Mouse (Mus musculus): ENCODE results near the gene Gsta1. TPM values are rescaled to one million over a fixed set of nuclear protein-coding genes. Genes with fewer than 3 reads are reported as not detected.
"Not testable (repeated sequence)": the region's sequence is repeated elsewhere in the genome, so short reads cannot be mapped to it uniquely, and the experiment has no call there.

Gsta1 gene
- polyA plus RNA-seq, 1 experiment = 14.6 TPM

GRCm38 (mm10) chr9:78212341-78213049 is 18.0 kb upstream of the Gsta1 start:
- no peak for TF ChIP-seq CTCF (IDR thresholded peaks at IDR 0.05; ENCODE audit: extremely low read depth, insufficient read length, insufficient replicate concordance, low read depth, low read length)
- no peak for TF ChIP-seq POLR2A (IDR thresholded peaks at IDR 0.05; ENCODE audit: low read depth, low read length)
- peaks cover 2% of the 10 kb centered on the region; the same call in 1 of the 2 replicates for H3K36me3 ChIP-seq (ENCODE audit: control insufficient read depth, insufficient read depth, low read length)
- H3K4me1 ChIP-seq (ENCODE audit: control insufficient read depth, insufficient read depth, insufficient read length, low read length) = peaks cover 12% of the 10 kb centered on the region
- H3K4me3 ChIP-seq (ENCODE audit: low read depth, low read length) = no peak overlapping the region
- no peak overlapping the region for H3K27ac ChIP-seq (ENCODE audit: insufficient read depth, low read depth, low read length)
- 42% methylated on average over 7 of the region's 7 CpGs for WGBS
- H3K27me3 ChIP-seq (ENCODE audit: control insufficient read depth, insufficient read depth, low read length) = no peaks in the 10 kb centered on the region

GRCm38 (mm10) chr9:78217074-78217473 is 13.4 kb upstream of the Gsta1 start:
- 23% methylated on average over 4 of the region's 4 CpGs for WGBS
- no peak overlapping the region for H3K4me3 ChIP-seq (ENCODE audit: low read depth, low read length)
- TF ChIP-seq CTCF (IDR thresholded peaks at IDR 0.05; ENCODE audit: extremely low read depth, insufficient read length, insufficient replicate concordance, low read depth, low read length) = no peak
- no peak for TF ChIP-seq POLR2A (IDR thresholded peaks at IDR 0.05; ENCODE audit: low read depth, low read length)
- H3K4me1 ChIP-seq (ENCODE audit: control insufficient read depth, insufficient read depth, insufficient read length, low read length) = peaks cover 22% of the 10 kb centered on the region
- no peaks in the 10 kb centered on the region for H3K36me3 ChIP-seq (ENCODE audit: control insufficient read depth, insufficient read depth, low read length)
- H3K27me3 ChIP-seq (ENCODE audit: control insufficient read depth, insufficient read depth, low read length) = no peaks in the 10 kb centered on the region
- no peak overlapping the region for H3K27ac ChIP-seq (ENCODE audit: insufficient read depth, low read depth, low read length)

GRCm38 (mm10) chr9:78222616-78223015 is 7.8 kb upstream of the Gsta1 start:
- H3K4me3 ChIP-seq (ENCODE audit: low read depth, low read length) = no peak overlapping the region
- WGBS = 72% methylated on average over 8 of the region's 8 CpGs
- H3K27ac ChIP-seq (ENCODE audit: insufficient read depth, low read depth, low read length) = no peak overlapping the region
- H3K27me3 ChIP-seq (ENCODE audit: control insufficient read depth, insufficient read depth, low read length) = no peaks in the 10 kb centered on the region
- TF ChIP-seq POLR2A (IDR thresholded peaks at IDR 0.05; ENCODE audit: low read depth, low read length) (no peak), CTCF (IDR thresholded peaks at IDR 0.05; ENCODE audit: extremely low read depth, insufficient read length, insufficient replicate concordance, low read depth, low read length) (no peak)
- peaks cover 37% of the 10 kb centered on the region for H3K4me1 ChIP-seq (ENCODE audit: control insufficient read depth, insufficient read depth, insufficient read length, low read length)
- H3K36me3 ChIP-seq (ENCODE audit: control insufficient read depth, insufficient read depth, low read length) = no peaks in the 10 kb centered on the region

GRCm38 (mm10) chr9:78223221-78223902 is 7.1 kb upstream of the Gsta1 start:
- no peaks in the 10 kb centered on the region for H3K36me3 ChIP-seq (ENCODE audit: control insufficient read depth, insufficient read depth, low read length)
- no peaks in the 10 kb centered on the region for H3K27me3 ChIP-seq (ENCODE audit: control insufficient read depth, insufficient read depth, low read length)
- 57% methylated on average over 10 of the region's 10 CpGs for WGBS
- no peak for TF ChIP-seq CTCF (IDR thresholded peaks at IDR 0.05; ENCODE audit: extremely low read depth, insufficient read length, insufficient replicate concordance, low read depth, low read length)
- no peak for TF ChIP-seq POLR2A (IDR thresholded peaks at IDR 0.05; ENCODE audit: low read depth, low read length)
- no peak overlapping the region for H3K4me3 ChIP-seq (ENCODE audit: low read depth, low read length)
- H3K27ac ChIP-seq (ENCODE audit: insufficient read depth, low read depth, low read length) = no peak overlapping the region
- peaks cover 36% of the 10 kb centered on the region for H3K4me1 ChIP-seq (ENCODE audit: control insufficient read depth, insufficient read depth, insufficient read length, low read length)

- TF ChIP-seq POLR2A (IDR thresholded peaks at IDR 0.05; ENCODE audit: low read depth, low read length) = no peak
- no peak for TF ChIP-seq CTCF (IDR thresholded peaks at IDR 0.05; ENCODE audit: extremely low read depth, insufficient read length, insufficient replicate concordance, low read depth, low read length)
- Histone ChIP-seq H3K27me3 (ENCODE audit: control insufficient read depth, insufficient read depth, low read length) (no peaks in the 10 kb centered on the region), H3K36me3 (ENCODE audit: control insufficient read depth, insufficient read depth, low read length) (no peaks in the 10 kb centered on the region), H3K4me1 (ENCODE audit: control insufficient read depth, insufficient read depth, insufficient read length, low read length) (peaks cover 39% of the 10 kb centered on the region), H3K4me3 (ENCODE audit: low read depth, low read length) (no peak overlapping the region), H3K27ac (ENCODE audit: insufficient read depth, low read depth, low read length) (peak overlapping the region; percentile 43; the same call in 1 of the 2 replicates)
- WGBS = 38% methylated on average over 2 of the region's 2 CpGs
Observed at GRCm38 (mm10) chr9:78224418-78224817, 6.0 kb upstream of the Gsta1 start.

GRCm38 (mm10) chr9:78225304-78225703 is 5.2 kb upstream of the Gsta1 start:
- H3K4me1 ChIP-seq (ENCODE audit: control insufficient read depth, insufficient read depth, insufficient read length, low read length) = peaks cover 38% of the 10 kb centered on the region
- WGBS = 85% methylated on average over 11 of the region's 11 CpGs

GRCm38 (mm10) chr9:78228122-78228521 is 2.3 kb upstream of the Gsta1 start:
- Histone ChIP-seq H3K4me3 (ENCODE audit: low read depth, low read length) (no peak overlapping the region), H3K27me3 (ENCODE audit: control insufficient read depth, insufficient read depth, low read length) (no peaks in the 10 kb centered on the region), H3K4me1 (ENCODE audit: control insufficient read depth, insufficient read depth, insufficient read length, low read length) (peaks cover 36% of the 10 kb centered on the region), H3K36me3 (ENCODE audit: control insufficient read depth, insufficient read depth, low read length) (no peaks in the 10 kb centered on the region), H3K27ac (ENCODE audit: insufficient read depth, low read depth, low read length) (no peak overlapping the region)
- no peak for TF ChIP-seq CTCF (IDR thresholded peaks at IDR 0.05; ENCODE audit: extremely low read depth, insufficient read length, insufficient replicate concordance, low read depth, low read length)
- TF ChIP-seq POLR2A (IDR thresholded peaks at IDR 0.05; ENCODE audit: low read depth, low read length) = no peak
- 81% methylated on average over 2 of the region's 2 CpGs for whole genome bisulfite sequencing

More at GRCm38 (mm10) chr9:78225304-78225703, 5.2 kb upstream of the Gsta1 start:
- Histone ChIP-seq H3K36me3 (ENCODE audit: control insufficient read depth, insufficient read depth, low read length) (no peaks in the 10 kb centered on the region), H3K27ac (ENCODE audit: insufficient read depth, low read depth, low read length) (no peak overlapping the region), H3K27me3 (ENCODE audit: control insufficient read depth, insufficient read depth, low read length) (no peaks in the 10 kb centered on the region), H3K4me3 (ENCODE audit: low read depth, low read length) (no peak overlapping the region)
- TF ChIP-seq POLR2A (IDR thresholded peaks at IDR 0.05; ENCODE audit: low read depth, low read length) (no peak), CTCF (IDR thresholded peaks at IDR 0.05; ENCODE audit: extremely low read depth, insufficient read length, insufficient replicate concordance, low read depth, low read length) (no peak)

- not testable (repeated sequence) for H3K27me3 ChIP-seq (ENCODE audit: control insufficient read depth, insufficient read depth, low read length); H3K4me3 ChIP-seq (ENCODE audit: low read depth, low read length); H3K36me3 ChIP-seq (ENCODE audit: control insufficient read depth, insufficient read depth, low read length)
- WGBS = 20% methylated on average over 3 of the region's 3 CpGs
- H3K27ac ChIP-seq (ENCODE audit: insufficient read depth, low read depth, low read length) = peak overlapping the region; percentile 91
- H3K4me1 ChIP-seq (ENCODE audit: control insufficient read depth, insufficient read depth, insufficient read length, low read length) = peaks cover 25% of the 10 kb centered on the region
Observed at GRCm38 (mm10) chr9:78229658-78230057, 798 bp upstream of the Gsta1 start.

GRCm38 (mm10) chr9:78233121-78233695 is 2.8 kb downstream of the Gsta1 start:
- not testable (repeated sequence) for H3K36me3 ChIP-seq (ENCODE audit: control insufficient read depth, insufficient read depth, low read length); H3K27me3 ChIP-seq (ENCODE audit: control insufficient read depth, insufficient read depth, low read length); H3K27ac ChIP-seq (ENCODE audit: insufficient read depth, low read depth, low read length); H3K4me1 ChIP-seq (ENCODE audit: control insufficient read depth, insufficient read depth, insufficient read length, low read length); H3K4me3 ChIP-seq (ENCODE audit: low read depth, low read length)
- no CpG with 5 or more reads among the region's 10 CpGs for WGBS
